Comparison of ENCODE assay signal across 20 mouse cellular contexts in genomic region chr2:154243356-154244036, GRCm38 (mm10). TPM values are rescaled to one million over a fixed set of nuclear protein-coding genes. Genes with fewer than 3 reads are reported as not detected.
DNase-seq lines count a peak whose midpoint lies in the region; ATAC-seq lines count a peak whose summit lies in the region.
"Had no signal": no experiment of that assay in that cellular context is flagged by ENCODE, and none has a peak within 500 bp of the region (broad histone marks: within the 10 kb centered on the region; RNA-seq: fewer than 3 reads in every experiment).

No protein-coding gene starts in this region.

- no peaks in the 10 kb centered on the region for H3K36me3 ChIP-seq in embryonic facial prominence, embryonic 10.5 days (replicated peaks)
- H3K36me3 ChIP-seq: embryonic facial prominence, embryonic 12.5 days; forebrain, embryonic 12.5 days; limb, embryonic 15.5 days; midbrain, embryonic 10.5 days had no signal

- WGBS in embryonic facial prominence, embryonic 10.5 days = 91% methylated on average over 10 of the region's 10 CpGs

- no peaks in the 10 kb centered on the region for H3K4me1 ChIP-seq in embryonic facial prominence, embryonic 10.5 days
- H3K4me1 ChIP-seq: embryonic facial prominence, embryonic 12.5 days; forebrain, embryonic 12.5 days; limb, embryonic 15.5 days; midbrain, embryonic 10.5 days had no signal

- H3K27ac ChIP-seq in embryonic facial prominence, embryonic 10.5 days (replicated peaks) = no peak overlapping the region
- H3K27ac ChIP-seq: embryonic facial prominence, embryonic 12.5 days; forebrain, embryonic 12.5 days; limb, embryonic 15.5 days; midbrain, embryonic 10.5 days had no signal

- DNase-seq in layer of hippocampus, adult 11-12 months (ENCODE audit: low spot score) = peak; percentile 50
- no peak for DNase-seq in layer of hippocampus, postnatal 10 days (ENCODE audit: low spot score in 2 of 2)
- DNase-seq in layer of hippocampus, adult 9-11 months = peak; percentile 75
- peak; percentile 70 to 74 for DNase-seq in left cerebral cortex, postnatal 36 days (ENCODE audit: low spot score in 2 of 2)
- no peak for DNase-seq in embryonic facial prominence, embryonic 10.5 days (ENCODE audit: low spot score)
- no peak for DNase-seq in heart, postnatal 25 days (ENCODE audit: low spot score)
- DNase-seq: cerebellum, adult 9-11 months; heart, adult 18-20 months; kidney, postnatal 10 days; thymus, postnatal 36 days had no signal

- H3K9me3 ChIP-seq in embryonic facial prominence, embryonic 10.5 days = no peaks in the 10 kb centered on the region
- H3K9me3 ChIP-seq: embryonic facial prominence, embryonic 12.5 days; forebrain, embryonic 12.5 days; limb, embryonic 15.5 days had no signal

- H3K4me3 ChIP-seq in embryonic facial prominence, embryonic 10.5 days = no peak overlapping the region
- H3K4me3 ChIP-seq: embryonic facial prominence, embryonic 12.5 days; forebrain, embryonic 12.5 days; limb, embryonic 15.5 days; midbrain, embryonic 10.5 days had no signal

- H3K27me3 ChIP-seq in embryonic facial prominence, embryonic 10.5 days (replicated peaks; ENCODE audit: low read depth, poor library complexity, severe bottlenecking) = no peaks in the 10 kb centered on the region
- H3K27me3 ChIP-seq: embryonic facial prominence, embryonic 12.5 days; forebrain, embryonic 12.5 days; limb, embryonic 15.5 days had no signal

- ATAC-seq in monocyte, adult 5-6 weeks (replicated peaks; ENCODE audit: insufficient number of reproducible peaks, low FRiP score, low TSS enrichment, poor library complexity, severe bottlenecking) = no peak
- ATAC-seq: CD4-positive, CD25-positive, alpha-beta regulatory T cell, adult 4 months; inflammation-experienced regulatory T-cells, adult 6 months had no signal

- intact Hi-C loops in left cerebral cortex, postnatal 36 days (cut with DNase I) = no loop called here
- intact Hi-C loops in heart, postnatal 25 days (cut with DNase I) = no loop called here

RNA-seq across cellular contexts. Expression of gene Bpifb9a, which starts 14.2 kb away (rescaled TPM):
- total RNA-seq in layer of hippocampus, postnatal 10 days (2021) = not detected
- total RNA-seq in left cerebral cortex, postnatal 36 days (2021) = not detected
- polyA plus RNA-seq in embryonic facial prominence, embryonic 10.5 days (2016; fragmentation: Nextera tagmentation; extraction: Ambion mirVana) = not detected in 2 replicates
- not detected in 3 replicates for total RNA-seq in monocyte, adult 5-6 weeks (2017)
- total RNA-seq in heart, postnatal 25 days (2021) = not detected
- total RNA-seq: heart, adult 18-20 months had no signal
- polyA plus RNA-seq: CD4-positive, CD25-positive, alpha-beta regulatory T cell, adult 4 months; embryonic facial prominence, embryonic 12.5 days; forebrain, embryonic 12.5 days; heart, postnatal 0 days; inflammation-experienced regulatory T-cells, adult 6 months; limb, embryonic 15.5 days; lung, embryonic 16.5 days; midbrain, embryonic 10.5 days; neural tube, embryonic 11.5 days had no signal

RNA-seq across cellular contexts. Expression of gene Bpifb5, which starts 20.0 kb away (rescaled TPM):
- total RNA-seq in layer of hippocampus, postnatal 10 days (2021) = under 1 TPM in 1 of 2 experiments, not detected in 1; 0.21 TPM
- not detected for total RNA-seq in left cerebral cortex, postnatal 36 days (2021)
- 0.20 and 0.32 TPM in 2 replicates for polyA plus RNA-seq in embryonic facial prominence, embryonic 10.5 days (2016; fragmentation: Nextera tagmentation; extraction: Ambion mirVana)
- total RNA-seq in monocyte, adult 5-6 weeks (2017) = not detected in 3 replicates
- not detected for total RNA-seq in heart, postnatal 25 days (2021)
- total RNA-seq: heart, adult 18-20 months had no signal
- polyA plus RNA-seq: CD4-positive, CD25-positive, alpha-beta regulatory T cell, adult 4 months; inflammation-experienced regulatory T-cells, adult 6 months; neural tube, embryonic 11.5 days had no signal

RNA-seq across cellular contexts. Expression of gene Bpifb1, which starts 52.9 kb away (rescaled TPM):
- total RNA-seq in layer of hippocampus, postnatal 10 days (2021) = under 1 TPM; 0.30 to 0.54 TPM
- under 1 TPM in 1 of 2 experiments, not detected in 1; 0.25 TPM for total RNA-seq in left cerebral cortex, postnatal 36 days (2021)
- polyA plus RNA-seq in embryonic facial prominence, embryonic 10.5 days (2016; fragmentation: Nextera tagmentation; extraction: Ambion mirVana) = not detected in 2 replicates
- not detected in 3 replicates for total RNA-seq in monocyte, adult 5-6 weeks (2017)
- under 1 TPM in 1 of 2 experiments, not detected in 1; 0.17 TPM for total RNA-seq in heart, postnatal 25 days (2021)
- polyA plus RNA-seq: CD4-positive, CD25-positive, alpha-beta regulatory T cell, adult 4 months; embryonic facial prominence, embryonic 12.5 days; forebrain, embryonic 12.5 days; inflammation-experienced regulatory T-cells, adult 6 months; midbrain, embryonic 10.5 days; neural tube, embryonic 11.5 days had no signal

Comparison
In these comparisons a context has a peak if more than half of its experiments do, and no peak if none do; other contexts are left out.
1. DNase-seq: peak in layer of hippocampus, adult 11-12 months (single experiment), layer of hippocampus, adult 9-11 months (single experiment) and left cerebral cortex, postnatal 36 days (2 of 2); none in layer of hippocampus, postnatal 10 days (0 of 2), embryonic facial prominence, embryonic 10.5 days (single experiment) and heart, postnatal 25 days (single experiment).